Mouse (Mus musculus) ES-Bruce4 (cell line): ENCODE results near the gene Slc7a7.

Source experiments
- CTCF ChIP-seq: IDR thresholded peaks from one replicate; pipeline ENCODE4 v1.8.1; 2011; ENCODE audit warnings: low read depth, low read length
- EP300 ChIP-seq: IDR thresholded peaks from 2 replicates; pipeline ENCODE4 v1.6.1; 2011; ENCODE audit warnings: low read depth, low read length; ENCODE audit not compliant: insufficient read depth
- POLR2A ChIP-seq: IDR thresholded peaks from one replicate; pipeline ENCODE4 v1.8.1; 2011; ENCODE audit warnings: low read length; ENCODE audit not compliant: insufficient read depth

DNA sequence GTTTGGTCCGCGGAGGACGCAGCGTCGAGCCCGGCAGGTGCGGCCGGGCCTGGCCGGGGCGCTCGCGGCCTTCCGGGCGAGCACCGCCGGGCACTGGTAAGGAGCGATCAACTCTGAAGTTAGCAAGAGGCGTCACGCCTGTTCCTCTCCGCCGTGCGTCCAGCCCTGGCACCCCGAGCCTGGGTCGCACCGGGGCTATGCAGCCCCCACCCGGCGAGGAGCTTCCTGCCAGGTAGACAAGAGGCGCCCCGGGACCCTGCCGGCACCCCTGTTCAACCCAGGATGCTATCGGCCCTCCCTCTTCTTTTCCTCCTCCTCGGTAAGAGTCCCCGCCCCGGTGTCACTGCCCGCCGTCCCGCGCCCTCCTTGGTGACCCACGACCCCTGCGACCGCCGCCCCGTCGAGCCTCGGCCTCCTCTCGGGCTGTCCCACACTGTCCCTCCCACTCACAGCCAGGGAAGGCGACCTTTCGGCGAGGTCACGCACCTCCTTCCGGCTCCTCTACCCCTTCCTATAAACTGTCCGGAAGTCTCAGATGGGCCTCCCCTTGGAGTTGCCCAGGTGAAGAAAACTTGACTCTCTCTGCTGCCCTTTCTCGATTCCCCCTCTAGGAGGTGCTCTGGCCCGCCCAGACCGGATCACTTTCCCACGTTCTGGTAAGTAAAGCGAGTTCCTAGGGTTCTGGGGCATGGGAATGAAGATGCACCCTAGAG lies 46.9 kb upstream of the Slc7a7 start:
- peak; percentile 73 for TF ChIP-seq CTCF
- TF ChIP-seq EP300, result no peak
- TF ChIP-seq POLR2A, result no peak
